Mouse (Mus musculus): ENCODE measurements around the gene Zfp787. TPM values are rescaled to one million over a fixed set of nuclear protein-coding genes. Genes with fewer than 3 reads are reported as not detected.

The Zfp787 gene
- total RNA-seq (2021), result 10 to 100 TPM; 28.3 to 28.4 TPM
- long read RNA-seq, experiment 1, transcript Zfp787-201 (3 exons, 1,897 nt), result major isoform, 9 of 12 reads
- long read RNA-seq, experiment 1, partial matches to known transcripts, result 0 of 12 reads
- long read RNA-seq, experiment 1, other reads (novel, unspliced or antisense), result 3 of 12 reads
- long read RNA-seq, experiment 2, transcript Zfp787-201 (3 exons, 1,897 nt), result major isoform, 11 of 19 reads
- long read RNA-seq, experiment 2, partial matches to known transcripts, result 0 of 19 reads
- long read RNA-seq, experiment 2, other reads (novel, unspliced or antisense), result 4 of 19 reads

GRCm38 (mm10) chr7:6155901-6156411 is at the start of gene Zfp787:
Gene Zfp787 (minus strand): TSS chr7:6155997.
- TF ChIP-seq CTCF (IDR thresholded peaks at IDR 0.05), result no peak
- intact Hi-C loops (cut with DNase I), result loop anchor here (2.0 kb wide), 1 partner anchor 15 kb away; no protein-coding TSS in a partner anchor
- Histone ChIP-seq H3K4me3 (peak within 1 kb of the TSS; percentile 99), H3K27ac (peak within 1 kb of the TSS; percentile 99)
- peak; percentile 99 for DNase-seq

- Histone ChIP-seq H3K4me3 (no peak overlapping the region), H3K27ac (no peak overlapping the region)
- no peak for DNase-seq
- intact Hi-C loops (cut with DNase I), result no loop called here
- no peak for TF ChIP-seq CTCF (IDR thresholded peaks at IDR 0.05)
Observed at GRCm38 (mm10) chr7:6204200-6204599, 48.4 kb upstream of the Zfp787 start.

- intact Hi-C loops (cut with DNase I), result no loop called here
- TF ChIP-seq CTCF (IDR thresholded peaks at IDR 0.05), result no peak
- no peak within 1 kb of the TSS for H3K27ac ChIP-seq
- no peak for DNase-seq
- H3K4me3 ChIP-seq, result no peak within 1 kb of the TSS
Observed at GRCm38 (mm10) chr7:6196790-6197189, 41.0 kb upstream of the Zfp787 start, which contains the start of gene Galp. Gene Galp (plus strand): TSS chr7:6197090.

DNA sequence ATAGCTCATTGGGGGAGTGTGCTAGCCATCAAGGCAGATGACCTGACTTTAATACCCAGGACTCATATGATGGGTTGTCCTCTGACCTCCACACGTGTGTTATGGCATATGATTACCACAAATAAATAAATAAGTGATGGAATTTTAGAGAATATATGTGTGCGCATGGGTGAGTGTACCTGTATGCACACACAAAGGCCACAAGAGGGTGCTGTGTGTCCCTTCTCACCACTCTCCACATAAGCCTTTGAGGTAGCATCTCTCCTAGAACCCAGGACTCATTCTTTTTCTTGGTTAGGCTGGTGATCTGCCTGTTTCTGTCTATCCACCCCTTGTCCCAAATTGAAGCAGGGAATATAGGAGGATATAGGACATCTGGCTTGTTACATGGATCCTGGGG is 40.0 kb upstream of the Zfp787 start:
- no peak overlapping the region for H3K27ac ChIP-seq
- no peak overlapping the region for H3K4me3 ChIP-seq
- intact Hi-C loops (cut with DNase I), result no loop called here
- TF ChIP-seq CTCF (IDR thresholded peaks at IDR 0.05), result peak; percentile 33; the same call in 1 of the 2 replicates
- no peak for DNase-seq

GRCm38 (mm10) chr7:6194129-6194528 is 38.3 kb upstream of the Zfp787 start:
- TF ChIP-seq CTCF (IDR thresholded peaks at IDR 0.05), result peak; percentile 88
- no peak overlapping the region for H3K4me3 ChIP-seq
- DNase-seq, result peak; percentile 62
- no peak overlapping the region for H3K27ac ChIP-seq
- intact Hi-C loops (cut with DNase I), result no loop called here

GRCm38 (mm10) chr7:6191376-6191775 is 35.6 kb upstream of the Zfp787 start:
- TF ChIP-seq CTCF (IDR thresholded peaks at IDR 0.05), result peak; percentile 90
- peak; percentile 79 for DNase-seq
- Histone ChIP-seq H3K27ac (no peak overlapping the region), H3K4me3 (no peak overlapping the region)
- intact Hi-C loops (cut with DNase I), result loop anchor here (1.0 kb wide), 1 partner anchor 64 kb away; no protein-coding TSS in a partner anchor

- Histone ChIP-seq H3K4me3 (no peak overlapping the region), H3K27ac (no peak overlapping the region)
Observed at GRCm38 (mm10) chr7:6189542-6189941, 33.7 kb upstream of the Zfp787 start.

GRCm38 (mm10) chr7:6186756-6187155 is 31.0 kb upstream of the Zfp787 start:
- intact Hi-C loops (cut with DNase I), result no loop called here
- Histone ChIP-seq H3K27ac (no peak overlapping the region), H3K4me3 (no peak overlapping the region)
- no peak for TF ChIP-seq CTCF (IDR thresholded peaks at IDR 0.05)
- DNase-seq, result no peak

More at GRCm38 (mm10) chr7:6189542-6189941, 33.7 kb upstream of the Zfp787 start:
- peak; percentile 26 for DNase-seq
- no peak for TF ChIP-seq CTCF (IDR thresholded peaks at IDR 0.05)
- intact Hi-C loops (cut with DNase I), result loop anchor here (2.0 kb wide), 1 partner anchor 55 kb away; no protein-coding TSS in a partner anchor

DNA sequence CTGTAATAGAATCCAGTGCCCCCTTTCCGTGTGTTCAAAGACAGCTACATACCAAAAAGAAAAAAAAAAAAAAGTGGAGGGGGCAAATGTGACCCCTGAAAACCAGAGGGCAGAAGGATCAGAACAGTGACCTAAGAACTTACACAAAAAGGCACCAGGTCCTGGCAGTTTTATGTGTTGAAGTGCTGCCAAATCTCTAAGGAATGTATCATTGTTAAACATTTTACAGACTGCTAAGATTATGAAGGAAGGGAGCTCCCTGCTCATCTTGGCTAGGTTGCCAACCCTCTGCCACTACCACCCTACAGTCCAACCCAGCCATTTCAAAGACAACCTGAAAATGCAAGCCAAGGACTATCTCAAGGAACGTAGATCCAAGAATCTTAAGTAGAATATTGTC is 30.4 kb upstream of the Zfp787 start:
- TF ChIP-seq CTCF (IDR thresholded peaks at IDR 0.05), result no peak
- intact Hi-C loops (cut with DNase I), result no loop called here
- Histone ChIP-seq H3K27ac (no peak overlapping the region), H3K4me3 (no peak overlapping the region)
- DNase-seq, result no peak

DNA sequence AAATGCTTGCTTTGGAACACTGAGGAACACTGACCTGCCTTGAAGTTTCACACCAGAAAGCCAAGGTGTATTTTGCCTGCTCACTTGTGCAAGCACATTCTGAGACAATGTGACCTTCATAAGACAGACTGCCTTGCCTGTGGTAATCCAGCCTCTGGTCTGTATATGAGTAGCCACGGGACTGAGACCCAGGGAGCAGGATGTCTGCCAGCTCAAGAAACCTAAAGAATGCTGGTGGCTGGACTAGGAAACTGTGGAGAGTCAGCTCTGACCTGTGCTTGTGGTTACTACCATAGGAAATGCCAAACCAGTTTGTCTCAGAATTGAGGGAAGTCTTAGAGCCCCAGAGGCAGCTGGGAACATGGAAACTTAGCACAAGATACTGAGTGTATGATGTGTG is 29.6 kb upstream of the Zfp787 start:
- TF ChIP-seq CTCF (IDR thresholded peaks at IDR 0.05), result no peak
- Histone ChIP-seq H3K4me3 (no peak overlapping the region), H3K27ac (no peak overlapping the region)
- intact Hi-C loops (cut with DNase I), result no loop called here
- DNase-seq, result no peak

GRCm38 (mm10) chr7:6184521-6184920 is 28.7 kb upstream of the Zfp787 start:
- no peak overlapping the region for H3K4me3 ChIP-seq
- H3K27ac ChIP-seq, result peak overlapping the region; percentile 61
- intact Hi-C loops (cut with DNase I), result no loop called here
- TF ChIP-seq CTCF (IDR thresholded peaks at IDR 0.05), result no peak
- peak; percentile 74 for DNase-seq

GRCm38 (mm10) chr7:6183802-6184201 is 28.0 kb upstream of the Zfp787 start:
- intact Hi-C loops (cut with DNase I), result no loop called here
- no peak for TF ChIP-seq CTCF (IDR thresholded peaks at IDR 0.05)
- Histone ChIP-seq H3K27ac (peak overlapping the region; percentile 61; the same call in 1 of the 2 replicates), H3K4me3 (no peak overlapping the region)
- DNase-seq, result no peak

DNA sequence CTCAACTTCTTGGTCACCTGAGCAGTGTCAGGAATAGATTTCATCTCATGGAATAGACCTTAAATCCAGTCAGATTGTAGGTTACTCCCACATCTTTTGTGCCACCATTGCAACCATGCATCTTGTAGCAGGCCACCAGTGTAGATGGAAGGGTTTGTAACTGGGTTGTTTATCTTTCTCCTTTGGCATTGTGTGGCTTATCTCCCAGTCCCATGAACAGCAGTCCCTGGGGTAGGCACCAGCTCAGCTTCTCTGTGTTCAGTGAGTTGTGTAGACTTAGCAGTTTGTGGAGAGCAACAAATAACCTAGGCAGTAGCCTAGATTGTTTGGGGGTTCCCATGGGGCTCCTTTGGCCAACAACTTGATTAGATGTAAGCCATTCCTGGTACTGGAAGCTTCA is 27.1 kb upstream of the Zfp787 start:
- H3K27ac ChIP-seq, result no peak overlapping the region
- no peak for TF ChIP-seq CTCF (IDR thresholded peaks at IDR 0.05)
- intact Hi-C loops (cut with DNase I), result no loop called here
- H3K4me3 ChIP-seq, result no peak overlapping the region
- no peak for DNase-seq
